Mouse (Mus musculus): Measurements from ENCODE around the gene Ksr1. TPM values are rescaled to one million over a fixed set of nuclear protein-coding genes. Genes with fewer than 3 reads are reported as not detected.

Gene Ksr1
- total RNA-seq, 2 experiments from 2014 or later: 103 to 116 TPM

DNA sequence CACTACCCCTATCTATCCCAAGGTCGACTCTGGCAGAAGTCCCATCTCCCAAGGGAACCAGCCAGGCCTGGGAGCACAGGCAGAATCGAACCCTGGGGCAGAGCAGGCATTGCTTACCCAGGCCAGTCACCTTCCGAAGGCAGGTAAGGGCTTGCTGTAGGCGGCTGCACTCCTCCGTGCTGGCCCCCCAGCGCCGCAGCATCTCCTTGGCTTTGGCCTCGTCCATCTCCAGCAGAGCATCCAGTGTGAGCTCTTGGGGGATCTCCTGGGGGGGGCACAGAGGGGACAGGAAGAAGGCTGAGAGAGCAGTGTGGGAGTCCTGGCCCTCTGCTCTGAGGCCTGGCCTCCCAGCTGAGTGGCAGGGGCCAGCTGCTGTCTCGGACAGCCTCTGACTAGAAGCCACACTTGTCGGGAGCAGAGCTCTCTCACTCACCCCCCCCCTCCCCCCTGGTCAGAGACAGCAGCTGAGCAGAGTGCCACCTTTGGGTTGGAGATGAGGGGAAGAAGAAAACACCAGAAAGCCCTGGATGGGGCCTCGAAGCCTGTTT lies 99.0 kb downstream of the Ksr1 start:
- no peak for DNase-seq (ENCODE audit: low spot score)

DNA sequence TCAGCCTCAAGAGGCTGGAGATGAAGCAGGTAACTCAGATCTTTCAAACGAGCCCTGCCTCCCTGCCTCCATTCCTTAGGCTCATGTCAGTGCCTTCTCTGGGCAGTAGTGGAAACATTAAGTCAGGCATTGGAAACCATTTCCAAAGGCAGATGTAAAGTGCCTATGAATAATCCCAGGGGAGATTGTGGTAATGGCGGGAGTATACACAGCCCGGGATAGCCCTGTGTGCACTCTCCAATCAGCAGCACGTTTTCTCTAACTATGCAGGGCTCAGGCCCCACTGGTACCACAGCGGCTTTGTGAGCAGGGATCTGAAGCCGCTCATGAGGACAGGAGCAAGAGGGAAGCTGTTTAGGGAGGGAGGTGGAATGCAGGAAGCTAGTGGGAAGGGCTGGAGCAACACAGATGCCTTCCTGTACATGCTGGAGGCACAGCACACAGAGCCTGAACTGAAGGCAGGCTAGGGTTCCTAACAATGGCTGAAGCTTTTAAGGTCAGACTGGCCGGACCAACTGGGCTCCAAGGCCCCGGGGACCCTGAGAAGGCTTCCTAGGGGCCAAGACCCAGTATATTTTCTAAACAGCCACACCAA lies 99.5 kb downstream of the Ksr1 start:
- no peak for DNase-seq (ENCODE audit: low spot score)

DNA sequence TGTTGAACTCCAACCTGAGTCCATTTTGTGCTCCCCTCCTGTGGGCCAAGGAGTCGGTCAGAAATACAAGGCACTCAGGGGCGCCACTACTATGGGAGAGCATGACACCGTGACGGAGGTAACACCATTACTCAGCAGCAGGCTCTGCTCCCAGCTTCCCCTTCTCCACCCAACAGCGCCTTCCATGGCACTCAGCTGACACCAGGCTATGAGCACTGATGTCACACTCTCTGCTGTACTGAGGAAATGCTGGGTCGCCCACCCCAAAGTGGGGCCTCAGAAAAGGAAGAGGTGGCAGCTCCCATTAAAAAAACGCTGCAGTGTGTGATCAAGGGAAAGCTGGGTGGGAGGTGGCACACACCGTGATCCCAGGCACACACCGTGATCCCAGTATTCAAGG lies 101.0 kb downstream of the Ksr1 start:
- no peak for DNase-seq (ENCODE audit: low spot score)

DNA sequence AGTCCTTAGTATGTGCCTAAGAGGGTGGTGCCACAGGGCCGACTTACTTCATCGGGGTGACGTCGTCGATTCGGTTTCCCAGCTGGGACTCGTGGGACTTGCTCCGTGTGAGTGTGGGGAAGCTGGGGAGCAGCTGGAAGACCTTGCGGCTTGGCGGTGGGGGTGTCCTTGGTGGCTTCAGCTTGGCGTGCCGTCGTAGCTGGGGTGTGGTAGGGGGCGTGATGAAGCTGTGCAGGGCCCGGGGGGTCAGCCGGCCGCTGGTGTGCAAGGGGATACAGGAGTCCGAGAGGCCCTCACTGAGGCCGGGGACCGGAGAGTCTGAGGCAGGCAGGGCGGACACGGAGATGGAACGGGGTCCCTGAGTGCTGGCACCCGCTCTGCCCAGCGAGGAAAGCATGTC lies 101.4 kb downstream of the Ksr1 start:
- DNase-seq (ENCODE audit: low spot score): no peak

DNA sequence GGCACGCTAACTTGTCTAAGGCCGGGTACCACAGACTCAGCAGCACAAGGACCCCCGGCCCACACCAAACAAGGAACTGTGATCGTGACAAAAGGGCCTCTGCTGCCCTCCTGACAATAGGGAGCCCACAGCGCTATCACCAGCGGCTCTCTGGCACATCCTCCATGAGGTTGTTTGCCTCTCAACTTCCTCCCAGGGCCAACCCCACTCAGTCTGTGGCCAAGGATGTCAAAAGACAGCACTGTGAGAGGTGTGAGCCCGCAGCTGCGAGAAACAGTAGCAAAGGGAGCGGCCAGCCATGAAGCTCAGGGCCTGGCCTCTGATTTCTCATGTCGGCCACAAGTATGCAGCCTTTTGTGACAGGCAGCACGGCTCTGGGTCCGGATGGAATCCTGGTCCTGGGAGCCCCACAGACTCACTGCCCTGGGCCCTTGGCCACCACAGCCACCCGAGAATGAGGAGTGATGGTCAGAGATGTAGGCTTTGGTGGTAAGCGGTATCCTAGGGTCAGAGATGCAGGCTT lies 104.2 kb downstream of the Ksr1 start:
- DNase-seq (ENCODE audit: low spot score): no peak

DNA sequence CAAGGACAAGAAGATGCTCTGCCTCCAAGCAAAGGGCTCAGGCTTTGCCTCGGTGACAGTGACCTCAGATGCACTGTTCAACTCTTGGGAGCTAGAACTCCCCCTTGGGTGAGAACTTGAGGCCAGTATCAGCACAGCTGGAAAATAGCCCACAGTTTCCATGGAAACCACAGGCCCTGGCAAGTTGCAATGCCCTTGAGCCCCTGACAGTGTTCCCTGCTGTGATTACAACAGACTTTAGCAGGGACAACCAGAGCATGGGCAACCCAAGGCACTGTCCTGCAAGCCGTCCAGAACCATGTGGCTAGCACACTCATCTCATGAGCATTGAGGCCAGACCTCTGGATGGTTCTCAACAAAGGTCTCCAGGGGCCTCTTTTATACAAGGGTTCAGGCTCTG lies 106.7 kb downstream of the Ksr1 start:
- peak; percentile 63 for DNase-seq (ENCODE audit: low spot score)

DNA sequence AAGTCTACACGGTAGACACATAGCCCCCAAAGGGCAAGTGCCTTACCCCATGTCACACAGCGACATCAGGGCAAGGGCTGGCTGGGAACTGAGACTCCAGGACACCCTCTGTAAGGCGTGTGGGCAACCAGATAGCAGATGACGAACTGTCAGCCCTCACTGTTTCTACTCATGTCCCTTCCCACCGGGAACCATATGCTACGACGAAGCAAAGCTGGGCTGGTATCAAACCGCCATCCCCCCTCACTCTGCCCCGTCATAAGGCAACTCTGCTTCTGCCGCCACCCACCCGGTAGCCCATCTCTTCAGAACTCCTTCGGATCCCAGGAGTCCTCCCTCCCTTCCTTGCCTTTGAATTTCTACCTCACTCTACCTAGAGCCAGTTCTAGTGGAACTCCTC lies 108.7 kb downstream of the Ksr1 start:
- DNase-seq (ENCODE audit: low spot score): no peak

DNA sequence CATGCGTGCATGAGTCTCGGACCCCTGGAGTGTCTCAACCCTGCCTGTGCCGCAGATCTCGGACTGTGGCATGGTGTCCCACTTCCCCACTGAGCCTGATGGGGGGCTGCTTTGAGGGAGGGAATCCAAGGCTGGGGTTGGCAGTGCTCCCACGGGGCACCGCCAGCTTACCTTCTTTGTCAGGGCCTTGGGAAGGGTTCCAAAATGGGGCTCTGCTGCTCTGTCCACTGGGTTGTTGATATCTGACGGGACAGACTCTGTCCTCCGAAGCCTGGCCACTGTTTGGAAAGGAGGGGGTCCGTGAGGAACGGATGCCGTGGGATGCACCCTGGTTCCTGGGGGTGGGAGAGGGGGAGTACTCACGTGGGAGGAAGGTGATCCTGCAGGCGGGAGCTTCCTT lies 109.9 kb downstream of the Ksr1 start:
- DNase-seq (ENCODE audit: low spot score): no peak

DNA sequence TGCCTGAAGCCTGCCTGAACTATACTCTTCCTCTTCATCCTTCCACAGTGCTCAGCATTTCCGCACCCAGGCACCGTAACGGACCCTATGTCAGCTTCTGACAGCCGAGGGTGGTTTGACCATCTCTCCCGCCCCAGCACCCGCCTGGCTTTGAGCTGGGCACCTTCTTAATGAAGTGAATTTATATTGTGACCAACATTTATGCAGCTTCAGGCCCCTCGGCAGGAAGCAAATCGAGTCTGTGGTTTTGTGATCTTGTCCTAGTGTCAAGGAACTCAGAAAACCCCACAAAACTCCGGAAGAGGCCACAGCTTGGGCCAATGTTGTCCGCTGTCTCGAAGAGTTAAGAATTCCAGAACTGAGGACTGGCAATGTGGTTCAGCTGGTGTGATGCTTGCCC lies 112.6 kb downstream of the Ksr1 start:
- DNase-seq (ENCODE audit: low spot score): no peak

DNA sequence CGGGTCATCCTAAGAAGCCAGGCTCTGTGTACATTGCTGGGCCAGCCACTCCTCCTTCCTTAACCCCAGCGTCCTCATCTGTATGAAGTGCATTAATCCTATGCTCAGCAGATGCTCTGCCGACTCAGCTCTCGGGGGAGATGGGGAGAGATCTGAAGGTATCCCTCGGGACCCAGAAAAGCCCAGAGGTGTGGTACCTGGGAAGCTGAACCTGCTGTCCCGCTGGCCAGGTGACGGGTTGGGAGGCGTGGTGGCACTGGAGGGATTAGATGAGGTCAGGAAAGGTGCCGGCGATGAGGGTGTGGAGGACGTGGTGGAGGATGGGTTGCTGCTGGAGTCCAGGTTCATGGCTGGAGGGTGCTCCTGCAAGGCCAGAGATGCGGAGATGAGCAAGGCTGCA lies 113.2 kb downstream of the Ksr1 start:
- no peak for DNase-seq (ENCODE audit: low spot score)

DNA sequence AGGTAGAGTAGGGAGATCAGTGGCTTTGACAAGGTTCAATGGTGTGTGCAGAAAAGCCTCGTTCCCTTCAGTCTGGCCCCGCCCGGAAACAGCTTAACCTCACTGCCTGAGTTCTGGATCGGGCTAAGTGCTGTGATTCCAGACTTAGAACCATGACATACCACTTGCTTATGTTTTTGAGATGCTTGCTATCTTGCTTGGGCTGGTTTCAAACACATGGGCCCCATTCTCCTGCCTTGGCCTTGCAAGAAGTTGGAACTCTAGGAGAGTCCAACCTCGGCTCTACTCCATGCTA lies 114.8 kb downstream of the Ksr1 start:
- DNase-seq (ENCODE audit: low spot score): no peak

DNA sequence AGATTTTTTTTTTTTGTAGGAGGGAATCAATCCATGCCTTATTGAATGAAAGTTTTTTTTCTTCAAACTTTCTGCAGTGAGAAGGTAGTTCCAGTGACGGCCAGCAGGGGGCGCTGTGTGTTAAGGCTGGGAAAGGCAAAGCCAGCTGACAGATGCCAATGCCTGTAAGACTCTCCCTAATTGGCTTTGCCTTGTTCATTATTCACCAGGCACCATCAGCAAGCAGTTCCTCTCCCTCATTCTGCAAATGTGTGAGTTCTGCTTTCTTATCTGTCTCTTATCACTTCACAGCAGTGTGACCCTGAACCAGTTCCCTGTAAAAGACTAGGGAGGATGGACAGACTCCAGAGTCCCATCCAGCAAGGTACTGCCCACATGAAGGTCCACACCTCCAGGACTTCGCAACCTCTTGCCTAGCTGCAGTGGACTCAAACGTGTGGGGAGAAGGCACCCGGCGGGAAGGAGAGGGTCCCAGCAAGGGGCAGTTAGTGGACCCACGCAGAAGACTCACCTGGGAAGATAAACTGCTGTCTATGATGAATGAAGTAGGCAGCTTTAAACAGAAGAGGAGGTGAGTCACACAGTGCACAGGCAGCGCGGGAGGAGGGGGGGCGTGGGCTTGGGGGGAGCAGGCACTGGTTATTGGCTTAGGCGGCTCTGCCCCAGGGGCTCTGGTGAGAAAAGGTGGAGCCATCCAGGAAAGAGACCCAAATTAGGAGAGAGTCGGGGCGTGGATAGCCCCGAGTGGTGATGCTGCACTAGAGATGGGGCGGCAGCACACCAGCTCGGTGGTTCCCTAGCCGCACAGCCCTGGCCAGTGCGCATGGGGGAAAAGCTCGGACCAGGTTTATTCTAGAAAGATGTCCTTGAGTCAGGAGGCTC lies 115.4 kb downstream of the Ksr1 start:
- DNase-seq (ENCODE audit: low spot score): peak; percentile 89

DNA sequence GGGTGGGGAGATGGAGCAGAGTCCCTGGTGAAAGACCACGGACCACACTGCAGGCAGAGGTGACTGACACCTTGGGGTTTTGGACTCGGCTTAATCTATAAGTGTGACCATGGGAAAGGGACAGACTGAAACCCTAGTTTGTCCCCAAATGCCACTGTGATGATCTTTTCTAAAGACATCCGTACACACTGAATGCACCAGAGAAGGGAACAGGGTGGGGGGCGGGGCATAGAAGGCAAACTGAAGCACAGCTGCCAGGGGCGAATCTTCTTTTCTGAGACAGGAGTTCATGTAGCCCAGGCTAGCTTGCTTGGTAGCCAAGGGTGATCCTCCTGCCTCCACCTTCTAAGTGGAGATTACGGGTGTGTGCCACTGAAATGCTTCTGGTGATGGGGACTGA lies 122.5 kb downstream of the Ksr1 start:
- DNase-seq (ENCODE audit: low spot score): no peak

DNA sequence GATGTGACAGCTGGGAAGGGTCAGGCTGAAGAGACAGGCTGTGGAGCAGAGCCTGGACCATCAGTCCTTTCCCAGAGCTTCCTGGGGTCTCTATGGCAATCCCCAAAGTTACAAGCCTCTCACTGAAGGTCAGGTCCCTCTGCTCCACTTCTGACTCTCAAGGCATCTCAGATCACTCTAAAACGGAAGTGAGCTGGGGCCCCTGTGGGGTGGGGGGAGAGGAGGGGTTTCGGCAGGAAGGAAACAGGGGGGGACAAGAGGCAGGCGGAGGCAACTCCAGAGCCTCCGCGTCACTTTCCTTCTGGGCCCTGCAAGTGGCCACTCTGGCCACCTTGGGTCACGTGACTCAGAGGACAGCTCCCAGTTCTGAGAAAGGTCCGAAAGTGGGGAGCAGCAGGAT lies 122.9 kb downstream of the Ksr1 start:
- DNase-seq (ENCODE audit: low spot score): no peak

DNA sequence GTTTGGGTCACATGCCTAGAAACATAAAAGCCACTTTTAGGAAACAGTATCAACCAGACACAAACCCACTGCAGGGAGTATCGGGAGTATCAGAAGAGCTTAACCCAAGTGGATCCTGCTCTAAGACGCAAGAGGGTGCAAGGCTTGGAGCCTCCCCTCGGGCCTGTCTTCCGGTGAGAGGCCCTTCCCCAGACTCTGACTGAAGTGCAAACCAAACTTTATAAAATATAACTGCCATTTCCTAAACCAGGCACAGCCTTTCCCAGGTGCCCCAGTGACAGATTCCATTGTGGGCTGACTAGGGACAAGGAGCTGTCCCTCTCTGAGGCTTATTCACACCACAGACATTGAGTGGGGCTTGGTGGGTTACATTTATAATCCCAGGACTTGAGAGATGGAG lies 123.4 kb downstream of the Ksr1 start:
- no peak for DNase-seq (ENCODE audit: low spot score)

DNA sequence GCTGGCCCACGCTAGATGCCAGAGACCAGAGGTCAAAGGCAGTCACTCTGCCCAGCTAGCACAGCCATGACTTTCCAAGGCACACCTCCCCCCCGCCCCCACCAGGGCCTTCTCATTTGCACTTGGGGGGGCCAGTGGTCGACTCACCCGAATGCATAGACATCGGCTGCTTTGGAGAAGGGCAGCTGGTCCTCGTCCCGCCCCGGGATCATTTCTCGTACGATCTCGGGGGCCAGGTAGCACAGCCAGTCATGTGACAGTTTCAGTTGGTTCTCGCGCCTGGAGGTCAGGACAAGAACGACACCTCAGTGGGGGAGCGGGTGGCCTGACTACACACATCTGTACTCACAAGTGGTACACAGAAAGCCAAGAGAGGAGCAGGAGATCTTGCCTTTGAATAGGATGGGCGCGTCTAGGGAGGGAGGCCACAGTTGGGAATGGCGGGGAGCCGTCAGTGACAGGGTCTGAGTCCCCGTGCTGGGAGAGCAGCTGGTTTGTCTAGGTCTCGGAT lies 125.6 kb downstream of the Ksr1 start:
- DNase-seq (ENCODE audit: low spot score): no peak

DNA sequence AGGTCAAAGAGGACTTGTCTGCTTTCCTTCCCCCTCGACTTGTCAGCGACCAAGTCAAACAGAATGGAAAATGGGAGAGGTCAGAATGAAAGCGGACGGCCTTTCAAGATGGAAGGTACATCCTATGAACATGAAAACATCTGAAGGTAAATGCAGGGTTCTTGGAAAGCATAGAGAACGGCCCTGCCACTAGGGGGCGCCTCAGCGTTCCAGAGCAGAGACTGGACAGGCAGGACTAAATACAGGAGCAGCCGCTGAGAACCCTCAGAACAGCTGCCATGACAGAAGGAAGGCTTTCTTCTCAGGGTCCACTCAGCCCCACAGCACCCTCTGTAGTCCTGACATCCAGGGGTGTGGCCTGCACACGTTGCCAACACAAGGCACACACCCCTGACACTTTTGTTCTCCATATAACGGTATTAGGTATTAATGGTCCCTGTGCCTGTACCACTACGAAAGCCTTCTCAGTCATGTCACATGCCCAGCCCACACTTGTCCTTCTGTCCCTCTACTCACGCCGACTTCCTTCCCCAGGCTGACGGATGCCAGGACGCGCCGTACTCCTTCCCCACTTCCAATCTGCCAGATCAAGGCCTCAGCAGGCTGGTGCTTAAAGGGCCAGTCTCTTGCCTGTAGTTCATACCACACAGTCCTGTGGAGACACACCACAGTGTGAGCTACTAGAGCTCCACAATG lies 126.2 kb downstream of the Ksr1 start:
- peak; percentile 64 for DNase-seq (ENCODE audit: low spot score)

DNA sequence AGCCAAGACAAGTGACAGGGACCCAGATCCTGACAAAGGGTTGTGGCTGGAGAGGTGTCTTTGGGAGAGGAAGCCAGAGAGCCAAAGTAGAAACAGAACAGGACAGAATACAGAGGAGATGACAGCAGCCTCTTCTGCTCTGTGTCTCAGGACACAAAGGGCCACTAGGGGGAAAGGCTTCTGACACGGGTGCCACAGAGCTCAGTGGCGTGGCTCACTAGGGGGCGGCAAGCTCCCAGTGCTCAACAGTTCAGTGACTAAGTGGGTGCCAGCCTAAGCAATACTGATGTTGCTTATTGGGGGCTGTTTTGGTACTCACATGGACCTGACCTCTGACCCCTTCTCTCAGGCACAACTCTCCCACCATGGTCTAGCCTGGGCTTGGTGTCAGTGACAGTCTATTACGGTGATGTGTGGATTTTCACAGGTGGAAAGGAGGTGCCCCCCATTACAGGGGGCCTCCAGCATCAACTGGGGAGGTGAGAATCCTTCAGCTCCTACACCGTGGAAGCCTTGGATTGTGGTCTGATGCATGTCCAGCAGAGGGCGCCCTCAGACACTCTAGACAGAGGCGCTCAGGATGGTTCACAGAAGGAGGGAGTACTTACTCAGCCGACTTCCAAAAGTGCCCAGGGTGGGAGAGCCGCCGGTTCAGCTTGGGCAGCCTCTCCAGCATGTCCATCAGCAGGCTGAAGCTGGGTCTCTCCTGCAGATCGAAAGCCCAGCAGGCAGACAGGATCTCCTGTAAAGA lies 127.1 kb downstream of the Ksr1 start:
- DNase-seq (ENCODE audit: low spot score): peak; percentile 80

DNA sequence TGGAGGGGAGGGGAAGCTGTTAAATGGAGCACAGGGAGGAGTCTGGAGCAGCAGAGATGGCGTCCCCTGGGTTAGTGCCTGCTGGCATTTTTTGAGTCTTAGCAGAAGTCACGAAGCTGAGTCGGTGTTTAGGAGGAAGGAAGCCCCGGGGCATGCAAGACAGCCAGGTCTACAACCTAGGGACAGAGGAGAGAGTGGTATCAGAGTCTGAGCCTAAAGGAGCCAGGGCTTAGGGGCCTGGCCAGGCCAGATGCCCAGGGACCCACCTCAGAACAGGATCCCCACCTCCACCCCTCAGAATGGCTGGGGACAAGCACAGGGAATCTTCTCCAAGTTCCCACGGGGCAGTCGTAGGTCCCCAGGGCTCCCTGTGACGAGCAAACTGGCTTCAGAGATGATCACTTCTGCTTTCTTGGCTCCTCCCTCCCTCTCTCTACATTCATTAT lies 129.0 kb downstream of the Ksr1 start:
- DNase-seq (ENCODE audit: low spot score): no peak

DNA sequence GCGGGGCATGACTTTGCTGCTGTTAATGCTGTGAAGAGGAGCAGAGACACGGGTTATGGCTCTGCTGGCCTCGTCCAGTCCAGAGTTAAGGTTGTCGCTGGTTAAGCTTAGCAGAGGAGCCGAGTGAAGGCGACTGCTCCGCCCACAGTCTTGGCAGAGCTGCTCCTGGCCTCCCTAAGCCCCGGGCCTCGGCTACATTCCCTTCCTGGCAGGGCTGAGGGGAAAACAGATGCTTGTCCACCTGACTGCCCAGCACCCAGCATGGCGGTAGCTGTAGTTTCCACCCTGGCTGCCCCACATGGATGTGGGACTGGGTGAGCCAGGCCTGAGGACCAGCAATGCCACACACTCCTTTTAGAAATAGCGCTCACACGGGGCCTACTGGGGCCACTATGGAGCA lies 130.0 kb downstream of the Ksr1 start:
- DNase-seq (ENCODE audit: low spot score): peak; percentile 63

DNA sequence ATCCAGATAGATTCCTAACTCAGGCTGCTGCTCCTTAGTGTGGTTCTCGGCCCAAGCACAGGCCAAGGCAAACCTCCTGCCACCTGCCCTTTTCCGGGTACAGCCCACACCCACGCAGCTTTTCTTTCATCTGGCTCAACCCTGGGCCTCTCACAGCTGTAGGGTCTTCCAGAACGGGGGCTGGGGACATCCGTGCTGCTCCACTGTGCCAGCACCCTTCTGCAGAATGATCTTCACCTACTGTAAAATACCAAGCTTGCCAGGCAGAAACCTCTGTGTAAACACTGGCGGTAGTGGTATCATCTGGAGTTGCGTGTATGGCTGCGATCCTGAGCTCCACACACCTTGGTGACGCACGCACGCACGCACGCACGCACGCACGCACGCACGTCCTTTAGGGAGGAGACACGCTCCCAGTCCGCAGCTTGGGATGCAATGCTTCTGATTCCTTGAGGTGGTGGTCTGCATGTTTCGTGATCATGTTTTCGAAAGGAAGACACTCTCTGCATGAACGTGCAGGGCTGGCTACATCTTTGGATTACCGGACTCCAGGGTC lies 130.5 kb downstream of the Ksr1 start:
- DNase-seq (ENCODE audit: low spot score): no peak
